Mouse (Mus musculus) erythroblast, embryonic 14.5 days (primary cell): ENCODE measurements around the gene Tmem109.

Source experiments
- GATA1 ChIP-seq: IDR thresholded peaks from 2 replicates; pipeline ENCODE4 v1.6.1; 2012; ENCODE audit warnings: low read length, inconsistent platforms, mixed read lengths
- TAL1 ChIP-seq: IDR thresholded peaks from 3 replicates; pipeline ENCODE4 v1.6.1; 2012; ENCODE audit warnings: low read length, inconsistent platforms, mixed read lengths

DNA sequence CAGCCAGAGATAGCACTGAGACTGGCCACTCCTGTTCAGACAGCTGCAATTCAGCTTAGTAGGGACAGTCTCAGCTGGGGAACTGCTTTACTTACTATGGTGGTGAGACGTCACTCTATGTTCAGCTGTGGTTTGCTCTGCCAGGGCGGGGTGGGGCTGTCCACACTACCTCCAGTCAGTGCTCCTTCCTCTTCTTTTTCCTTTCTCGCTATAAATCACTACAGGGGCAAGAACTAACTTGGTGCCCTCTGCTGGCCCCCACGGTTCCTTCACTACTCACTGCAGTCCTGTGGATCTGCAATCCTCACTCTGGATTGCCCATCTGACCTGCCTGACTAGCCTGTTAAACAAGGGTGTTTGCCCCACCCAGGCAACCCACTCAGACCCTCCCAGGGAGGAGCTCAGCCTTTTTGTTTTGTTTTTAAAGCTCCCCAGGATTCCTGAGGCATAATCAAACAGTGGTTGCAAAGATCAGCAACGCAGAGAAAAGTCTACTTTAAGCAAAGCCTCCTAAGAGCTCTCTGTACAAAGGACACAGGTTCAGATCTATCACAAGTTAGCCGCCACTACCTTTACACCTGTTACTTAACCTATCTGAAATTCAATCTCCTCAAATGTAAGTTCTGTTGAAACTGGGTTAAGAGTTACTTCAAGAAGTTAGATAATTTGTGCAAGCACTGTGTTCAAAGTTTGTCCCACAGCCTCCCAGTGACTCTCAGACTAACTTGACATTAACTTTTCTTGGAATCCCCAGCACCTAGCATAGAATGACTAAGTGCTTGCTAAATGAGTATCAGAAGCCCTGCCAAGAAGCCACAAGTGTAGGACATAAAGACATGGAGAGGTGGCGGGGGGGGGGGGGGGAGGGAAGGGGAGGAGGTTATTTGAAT lies 1.5 kb downstream of the Tmem109 start:
- no peak for TF ChIP-seq GATA1
- TF ChIP-seq TAL1 = no peak
